Mouse (Mus musculus) heart, postnatal 4 days (tissue): ENCODE measurements at regions not wholly inside any gene's neighbourhood (a gene's known extent, or its start where the extent isn't known, plus 50 kb on each side); places are given as distances from the start of the nearest gene placed in this dataset.

Experiments
- DNase-seq: peaks from one replicate; pipeline ENCODE4 v3.0.0; 2021

DNA sequence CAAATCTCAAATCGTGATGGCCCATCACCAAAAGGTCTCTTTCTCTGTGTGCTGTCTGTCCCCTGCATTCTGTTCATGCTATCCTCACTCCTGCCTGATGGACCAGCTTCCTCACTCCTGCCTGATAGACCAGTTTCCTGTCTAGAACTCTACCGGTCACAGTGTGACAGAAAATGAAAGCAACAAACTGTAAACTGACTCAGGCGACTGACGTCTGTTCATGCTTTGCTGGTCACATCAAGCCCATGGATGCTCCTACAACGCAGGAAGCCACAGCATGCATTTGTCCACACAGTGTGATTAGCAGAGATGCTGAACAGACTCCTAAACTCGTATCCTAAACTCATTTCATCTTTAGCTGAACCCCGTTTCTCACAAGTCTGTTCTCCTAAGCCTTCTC, 227.3 kb upstream of the N4bp1 start:
- no peak for DNase-seq

DNA sequence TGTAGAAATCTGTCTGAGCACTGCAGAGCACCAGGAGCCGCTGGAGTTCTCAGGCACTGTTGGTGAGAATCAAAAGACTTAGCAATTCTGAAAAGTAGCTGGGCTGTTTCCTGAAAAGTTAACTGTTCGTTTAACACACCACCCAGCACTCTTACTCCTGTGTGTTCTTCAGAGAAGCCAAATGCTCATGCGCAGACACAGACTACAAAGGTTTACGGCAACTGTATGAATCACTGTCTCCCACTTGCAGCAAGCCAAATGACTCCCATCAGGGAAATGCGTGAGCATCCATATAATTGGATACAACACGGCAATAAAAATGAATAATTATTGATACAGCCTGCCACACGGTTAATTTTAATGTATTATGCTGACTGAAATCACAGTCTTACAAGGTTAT, 220.0 kb upstream of the N4bp1 start:
- DNase-seq = no peak

DNA sequence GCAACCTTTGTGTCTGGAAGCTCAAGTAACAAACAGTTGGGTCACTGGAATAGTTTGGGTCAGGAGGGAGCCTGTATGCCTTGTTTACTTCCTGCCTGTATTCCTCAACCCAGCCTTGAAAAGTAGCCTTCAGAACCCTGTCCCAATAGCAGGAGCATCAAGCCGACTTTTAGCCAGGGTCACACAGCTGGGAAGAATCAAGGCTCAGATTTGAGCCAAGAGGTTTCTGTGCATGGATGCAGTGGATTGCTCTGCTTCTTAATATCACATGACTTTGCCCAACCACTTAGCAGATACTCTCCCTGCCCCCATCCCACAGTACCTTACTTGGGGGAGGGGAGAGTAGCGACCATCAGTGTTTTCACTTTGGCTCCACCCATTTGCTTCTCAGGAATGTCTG, 210.2 kb upstream of the N4bp1 start:
- DNase-seq = no peak

DNA sequence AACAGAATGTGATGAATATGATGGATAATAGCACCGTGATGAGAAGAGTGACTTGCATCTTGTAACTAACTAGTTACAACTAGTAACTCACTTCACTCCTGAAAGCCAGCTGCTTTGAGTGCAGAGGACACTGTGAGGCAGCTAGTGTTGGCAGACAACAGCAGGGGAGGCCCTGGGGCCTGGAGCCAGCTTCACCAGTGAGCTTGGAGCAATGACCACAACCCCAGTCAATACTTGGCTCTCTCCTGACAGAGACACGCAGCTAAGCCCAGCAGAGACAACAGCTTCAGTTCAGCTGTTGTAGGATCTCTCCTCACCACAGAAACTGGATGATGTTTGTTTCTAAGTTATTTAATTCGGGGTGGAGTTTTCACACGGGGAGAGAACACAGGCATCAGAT, 209.6 kb upstream of the N4bp1 start:
- DNase-seq = no peak

- no peak for DNase-seq
Measured at GRCm38 (mm10) chr8:87093716-87094115, 208.7 kb upstream of the N4bp1 start.

DNA sequence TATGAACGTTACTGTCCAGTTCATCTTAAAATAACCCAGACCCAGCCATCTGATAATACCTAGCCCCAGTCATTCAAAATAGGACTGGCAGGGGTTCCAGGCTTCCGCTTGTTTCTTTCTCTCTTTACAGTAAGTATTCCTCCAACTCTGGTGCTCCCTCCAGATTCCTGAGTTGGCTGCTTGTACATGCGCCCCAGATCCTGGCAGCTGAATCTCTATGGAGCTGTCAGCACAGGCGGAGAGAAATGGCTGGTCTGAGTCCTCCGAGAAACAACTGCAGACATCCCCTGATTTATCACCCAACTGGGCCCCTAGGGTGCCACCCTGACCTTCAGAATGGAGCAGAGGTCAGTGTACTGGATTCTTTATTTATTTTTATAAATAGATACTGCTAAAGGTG, 208.0 kb upstream of the N4bp1 start:
- DNase-seq = no peak

GRCm38 (mm10) chr8:87087451-87088095, 202.5 kb upstream of the N4bp1 start:
- peak; percentile 48 for DNase-seq

DNA sequence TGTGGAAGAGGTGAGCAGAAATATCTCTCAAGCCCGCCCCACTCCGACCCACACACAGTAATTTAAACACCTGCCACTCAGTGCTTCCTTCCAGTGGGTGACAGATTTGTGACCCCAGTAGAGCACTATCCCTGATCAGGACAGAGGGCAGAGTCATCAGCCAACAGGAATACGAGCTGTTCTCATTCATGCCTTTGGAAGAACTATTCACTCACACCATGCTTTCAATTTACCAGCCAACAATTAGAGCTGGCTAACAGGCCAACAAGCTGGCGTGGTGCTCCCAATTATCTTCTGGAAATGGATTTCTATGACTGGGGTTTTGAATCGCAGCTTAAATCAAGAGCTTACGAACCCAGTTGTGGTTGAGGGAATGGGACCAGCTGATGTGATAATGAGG, 193.2 kb upstream of the N4bp1 start:
- DNase-seq = no peak

DNA sequence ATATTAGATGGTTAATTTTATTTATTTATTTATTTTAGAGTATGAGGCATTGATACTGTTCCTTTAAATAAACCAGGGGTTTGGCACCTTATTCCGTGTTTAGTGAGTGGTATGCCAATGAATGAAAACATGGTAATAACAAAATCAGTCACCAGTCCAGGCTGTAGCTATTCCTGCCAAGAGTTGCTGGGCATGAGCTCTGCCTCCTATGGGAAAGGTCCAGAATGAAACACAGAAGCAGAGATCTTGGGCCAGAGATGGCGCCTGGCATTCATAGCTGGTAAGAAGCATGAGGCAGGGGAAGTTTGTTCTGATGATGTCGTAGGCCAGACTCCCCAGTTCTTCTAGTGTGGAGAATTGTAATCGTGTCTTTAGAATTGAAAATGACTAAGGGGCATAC, 190.9 kb upstream of the N4bp1 start:
- DNase-seq = no peak

- no peak for DNase-seq
Measured at GRCm38 (mm10) chr8:87071224-87071623, 186.2 kb upstream of the N4bp1 start.

DNA sequence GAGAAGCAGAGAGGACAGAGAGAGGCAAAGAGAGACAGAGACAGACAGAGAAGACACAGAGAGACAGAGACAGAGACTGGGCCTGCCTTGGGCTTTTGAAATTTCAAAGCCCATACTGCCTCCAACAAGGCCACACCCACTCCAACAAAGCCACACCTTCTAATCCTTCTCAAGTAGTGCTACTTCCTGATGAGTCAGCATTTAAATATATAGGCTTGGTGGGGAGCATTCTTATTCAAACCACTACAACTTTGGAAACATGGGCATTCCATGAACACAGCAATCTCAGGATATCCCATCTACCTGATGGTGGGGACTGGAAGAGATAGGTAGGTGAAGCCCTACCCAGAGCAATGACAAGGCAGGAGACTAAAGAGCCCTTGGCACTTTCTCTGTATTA, 182.0 kb upstream of the N4bp1 start:
- no peak for DNase-seq

DNA sequence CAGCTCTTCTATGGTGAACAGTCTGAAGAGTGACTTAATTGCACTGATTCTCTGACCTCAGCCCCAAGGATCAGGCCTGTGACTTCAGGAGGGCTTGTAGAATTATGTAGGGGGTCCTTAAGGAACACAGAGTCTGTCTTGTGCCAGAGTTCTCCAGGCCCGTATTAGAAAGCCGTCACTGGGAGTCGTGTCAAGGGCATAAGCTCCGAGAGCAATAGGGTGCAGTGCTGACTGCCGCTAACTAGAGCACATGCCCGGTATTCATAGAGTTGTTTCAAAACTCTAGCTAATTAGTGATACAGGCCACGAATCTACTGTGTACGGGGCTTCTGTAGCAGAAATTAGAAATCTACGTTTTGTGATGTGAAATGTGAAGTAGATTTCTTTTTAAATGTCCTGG, 179.7 kb upstream of the N4bp1 start:
- DNase-seq = no peak

- DNase-seq = no peak
Measured at GRCm38 (mm10) chr8:87064250-87064747, 179.2 kb upstream of the N4bp1 start.

- no peak for DNase-seq
Measured at GRCm38 (mm10) chr8:87063588-87063987, 178.5 kb upstream of the N4bp1 start.

GRCm38 (mm10) chr8:87049746-87050145, 164.7 kb upstream of the N4bp1 start:
- DNase-seq = no peak

DNA sequence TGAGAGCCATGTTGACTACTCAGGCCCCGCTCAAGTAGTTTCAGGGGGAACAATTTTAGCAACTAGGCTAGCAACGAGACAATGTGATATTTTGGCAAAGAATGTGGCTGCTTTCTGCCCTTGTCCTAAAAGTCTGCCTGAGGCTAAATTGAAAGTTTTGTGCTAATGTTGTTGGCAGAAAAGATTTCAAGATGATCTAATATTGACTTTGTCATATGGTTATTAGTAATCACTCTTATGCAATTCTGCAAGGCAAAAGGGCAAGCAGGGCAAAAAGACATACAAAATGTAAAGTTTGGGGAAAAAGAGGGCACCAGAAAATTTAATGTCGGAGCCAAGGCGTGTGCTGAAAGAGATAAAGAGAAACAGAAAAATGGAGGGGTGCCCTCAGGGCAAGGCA, 164.1 kb upstream of the N4bp1 start:
- no peak for DNase-seq

GRCm38 (mm10) chr8:87046590-87046989, 161.5 kb upstream of the N4bp1 start:
- no peak for DNase-seq

DNA sequence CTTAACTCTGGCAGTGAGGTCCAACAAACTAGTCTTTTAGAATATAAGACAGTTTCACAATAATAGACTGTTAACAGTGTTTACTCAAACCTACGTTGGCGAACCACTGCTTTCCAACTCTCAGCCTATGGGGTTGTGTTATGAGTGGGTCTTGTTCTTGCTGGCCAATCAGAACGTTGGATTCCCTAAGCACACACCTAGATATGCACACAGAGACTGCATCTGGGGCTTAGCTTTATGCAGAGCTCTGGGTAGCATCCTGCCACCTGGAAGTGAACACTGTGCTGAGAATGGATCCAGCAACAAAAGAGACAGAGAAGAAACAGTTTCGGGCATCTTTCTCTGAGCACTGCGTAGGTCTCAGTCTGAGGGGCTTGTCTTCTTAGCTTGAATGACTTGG, 158.0 kb upstream of the N4bp1 start:
- DNase-seq = no peak

DNA sequence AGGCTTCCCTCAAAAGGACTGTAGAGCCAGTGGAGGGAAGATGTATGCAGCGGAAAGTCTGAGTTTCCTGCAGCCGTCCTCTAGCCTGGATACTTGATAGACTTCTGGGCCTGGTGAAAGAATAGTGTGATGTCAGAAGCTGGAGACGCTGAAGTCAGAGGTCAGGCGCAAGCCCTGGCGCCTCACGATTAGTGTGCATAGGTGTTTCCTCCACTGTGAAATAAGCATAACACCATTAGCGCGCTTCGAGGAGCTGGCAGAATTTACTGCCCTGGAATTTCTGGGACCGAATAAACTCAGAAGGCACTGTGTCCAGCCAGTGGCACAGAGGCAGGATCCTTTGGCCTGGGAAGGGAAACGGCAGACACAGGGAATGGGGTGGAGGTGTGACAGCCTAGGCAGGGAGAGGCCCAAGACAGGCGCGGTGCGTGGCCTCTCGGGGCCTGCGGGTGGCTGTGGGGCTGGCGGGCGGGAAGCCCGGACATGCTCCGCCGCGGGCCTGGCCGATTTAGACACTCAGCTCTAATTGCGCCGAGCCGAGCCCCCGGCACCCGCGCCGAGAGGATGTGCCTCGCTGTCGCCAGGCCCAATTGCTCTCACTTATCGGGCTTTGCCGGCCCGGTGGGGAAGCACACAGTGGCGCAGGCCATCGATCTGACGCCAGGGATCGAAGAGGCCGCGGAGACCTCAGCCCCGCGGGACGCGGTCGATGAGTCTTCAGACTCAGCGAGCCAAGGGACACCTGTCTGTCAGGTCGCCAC, 152.7 kb upstream of the N4bp1 start:
- peak; percentile 5 for DNase-seq

GRCm38 (mm10) chr8:87035996-87036395, 150.9 kb upstream of the N4bp1 start:
- no peak for DNase-seq

DNA sequence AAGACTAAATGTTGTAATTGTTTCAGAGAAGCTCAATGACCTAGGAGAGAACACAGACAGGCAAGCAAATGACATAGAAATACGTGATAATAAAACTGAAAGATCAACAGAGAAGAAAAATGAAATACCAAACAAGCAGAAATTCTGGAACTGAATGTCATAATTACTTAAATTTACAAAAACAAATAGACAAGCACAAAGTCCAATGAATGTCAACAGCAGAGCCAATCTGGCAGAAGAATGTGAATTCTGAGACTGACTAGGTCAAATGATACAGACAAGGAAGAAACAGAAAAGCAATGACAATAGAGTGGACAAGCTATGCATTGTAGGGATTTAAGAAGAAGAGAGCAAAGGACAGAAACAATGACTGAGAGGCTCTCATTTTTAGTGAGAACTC, 143.1 kb upstream of the N4bp1 start:
- DNase-seq = no peak

GRCm38 (mm10) chr8:87025946-87026345, 140.9 kb upstream of the N4bp1 start:
- peak; percentile 8 for DNase-seq

- no peak for DNase-seq
Measured at GRCm38 (mm10) chr8:87019795-87020194, 134.7 kb upstream of the N4bp1 start.

- no peak for DNase-seq
Measured at GRCm38 (mm10) chr8:86975546-86975945, 90.5 kb upstream of the N4bp1 start.
